Mouse (Mus musculus): ENCODE measurements around the gene Rraga.

Gene Rraga

GRCm38 (mm10) chr4:86561061-86561460 lies 14.4 kb upstream of the Rraga start:
- TF ChIP-seq GATA4 (IDR thresholded peaks at IDR 0.05; ENCODE audit: insufficient replicate concordance, low read length) = no peak

- TF ChIP-seq GATA4 (IDR thresholded peaks at IDR 0.05; ENCODE audit: insufficient replicate concordance, low read length) = no peak
These were observed 557 bp upstream of the Rraga start for GRCm38 (mm10) chr4:86574939-86575282.

- no peak for TF ChIP-seq GATA4 (IDR thresholded peaks at IDR 0.05; ENCODE audit: insufficient replicate concordance, low read length)
These were observed 663 bp downstream of the Rraga start for GRCm38 (mm10) chr4:86576120-86576541.

- TF ChIP-seq GATA4 (IDR thresholded peaks at IDR 0.05; ENCODE audit: insufficient replicate concordance, low read length) = no peak
These were observed 1.3 kb downstream of the Rraga start for GRCm38 (mm10) chr4:86576630-86577225.

- TF ChIP-seq GATA4 (IDR thresholded peaks at IDR 0.05; ENCODE audit: insufficient replicate concordance, low read length) = no peak
These were observed 4.6 kb downstream of the Rraga start for GRCm38 (mm10) chr4:86580056-86580455.

- TF ChIP-seq GATA4 (IDR thresholded peaks at IDR 0.05; ENCODE audit: insufficient replicate concordance, low read length) = no peak
These were observed 5.1 kb downstream of the Rraga start for GRCm38 (mm10) chr4:86580591-86580990.

- no peak for TF ChIP-seq GATA4 (IDR thresholded peaks at IDR 0.05; ENCODE audit: insufficient replicate concordance, low read length)
These were observed 12.8 kb downstream of the Rraga start for GRCm38 (mm10) chr4:86588236-86588635.

- no peak for TF ChIP-seq GATA4 (IDR thresholded peaks at IDR 0.05; ENCODE audit: insufficient replicate concordance, low read length)
These were observed 15.8 kb downstream of the Rraga start for GRCm38 (mm10) chr4:86591304-86591703.

GRCm38 (mm10) chr4:86611524-86612288 lies 36.2 kb downstream of the Rraga start, which contains the start of gene Haus6:
Haus6 (minus strand) TSS chr4:86612055.
- 0 out of 2 replicates have a peak, but pooled peaks have one; percentile 26 for TF ChIP-seq GATA4 (IDR thresholded peaks at IDR 0.05; ENCODE audit: insufficient replicate concordance, low read length)

- TF ChIP-seq GATA4 (IDR thresholded peaks at IDR 0.05; ENCODE audit: insufficient replicate concordance, low read length) = no peak
These were observed 36.8 kb downstream of the Rraga start for GRCm38 (mm10) chr4:86612289-86612620.

GRCm38 (mm10) chr4:86620506-86620905 lies 45.0 kb downstream of the Rraga start:
- no peak for TF ChIP-seq GATA4 (IDR thresholded peaks at IDR 0.05; ENCODE audit: insufficient replicate concordance, low read length)

GRCm38 (mm10) chr4:86622116-86622515 lies 46.6 kb downstream of the Rraga start:
- TF ChIP-seq GATA4 (IDR thresholded peaks at IDR 0.05; ENCODE audit: insufficient replicate concordance, low read length) = no peak

GRCm38 (mm10) chr4:86625463-86625862 lies 50.0 kb downstream of the Rraga start:
- no peak for TF ChIP-seq GATA4 (IDR thresholded peaks at IDR 0.05; ENCODE audit: insufficient replicate concordance, low read length)

Data from liver, adult (tissue).